Mouse (Mus musculus) heart, adult 2 months (tissue): ENCODE results near the gene Cybb. TPM values are rescaled to one million over a fixed set of nuclear protein-coding genes. Genes with fewer than 3 reads are reported as not detected.
A peak's percentile ranks its signal among the peaks of the same experiment; 100 is the strongest.
"Not testable (repeated sequence)": the region's sequence is repeated elsewhere in the genome, so short reads cannot be mapped to it uniquely, and the experiment has no call there.

Source experiments
- DNase-seq, 2 experiments: peaks; one replicate each; pipeline ENCODE4 v3.0.0; 2021
- H3K27ac ChIP-seq: fragments of 200-600 bp; 2 replicates; pipeline ENCODE4 v1.8.1; 2022
- H3K27me3 ChIP-seq: fragments of 200-500 bp; 2 replicates; pipeline ENCODE4 v1.6.1; 2012; ENCODE audit warnings: mild to moderate bottlenecking, low read length, inconsistent platforms, mixed read lengths; ENCODE audit not compliant: control insufficient read depth, insufficient read depth
- H3K36me3 ChIP-seq: fragments of 200-500 bp; 2 replicates; pipeline ENCODE4 v1.6.1; 2012; ENCODE audit warnings: low read length, inconsistent platforms; ENCODE audit not compliant: control insufficient read depth, insufficient read depth
- H3K4me1 ChIP-seq: fragments of 200-500 bp; 2 replicates; pipeline ENCODE4 v1.6.1; 2011; ENCODE audit warnings: low read length; ENCODE audit not compliant: control insufficient read depth, insufficient read depth
- H3K4me3 ChIP-seq: fragments of 200-600 bp; 2 replicates; pipeline ENCODE4 v1.8.1; 2022
- H3K79me2 ChIP-seq: fragments of 200-500 bp; replicated peaks from 2 replicates; pipeline ENCODE4 v1.6.1; 2012; ENCODE audit warnings: mild to moderate bottlenecking, inconsistent platforms, low read length, moderate library complexity, mixed read lengths; ENCODE audit not compliant: control insufficient read depth, insufficient read depth
- H3K9ac ChIP-seq: fragments of 200-500 bp; 2 replicates; pipeline ENCODE4 v1.6.1; 2012; ENCODE audit warnings: low read depth, mild to moderate bottlenecking, control low read depth, inconsistent platforms, low read length, mixed read lengths
- CTCF ChIP-seq: fragments of 200-600 bp; IDR thresholded peaks from 2 replicates; pipeline ENCODE4 v1.8.1; 2022; ENCODE audit warnings: antibody characterized with exemption, mild to moderate bottlenecking, moderate library complexity
- EP300 ChIP-seq: fragments of 200-500 bp; IDR thresholded peaks from 2 replicates; pipeline ENCODE4 v1.6.1; 2011; ENCODE audit warnings: low read depth, low read length, control low read depth; ENCODE audit not compliant: insufficient read depth
- POLR2A ChIP-seq: fragments of 200-500 bp; IDR thresholded peaks from 2 replicates; pipeline ENCODE4 v1.6.1; 2011; ENCODE audit warnings: mild to moderate bottlenecking, low read depth, low read length, control low read depth; ENCODE audit not compliant: insufficient read depth
- WGBS: fragments of 180-500 bp; shearing (Covaris S2); methylation state at CpG from one replicate; pipeline ENCODE4 v1.1.7; 2018; 5-methylcytosine and 5-hydroxymethylcytosine counted together
- intact Hi-C: fragments of 180-260 bp; cut with DNase I; formaldehyde crosslinking; loops from one replicate; pipeline ENCODE4 v1.15.1; 2025
- long read RNA-seq: library from polyadenylated mRNA; stranded (forward); transcript quantifications from one replicate; pipeline ENCODE4 v2.0.0, GENCODE M21; 2021
- polyA plus RNA-seq: library from polyadenylated mRNA; depleted of rRNA; stranded (reverse); fragments of >200 nt; gene quantifications from 2 replicates; pipeline ENCODE4 v1.2.3, GENCODE M21; 2012; rRNA removed
- total RNA-seq, 2 experiments: library from RNA; stranded (reverse); gene quantifications; 2 replicates each; pipeline ENCODE4 v1.2.3; 2021

Cybb gene
- 10 to 100 TPM in 1 of 2 experiments, 1 to 10 TPM in 1; 8.6 to 10.7 TPM for total RNA-seq
- polyA plus RNA-seq: 2.1 and 3.0 TPM in 2 replicates
- long read RNA-seq, full-length matches to known transcripts: 5 of 7 reads
- long read RNA-seq, partial matches to known transcripts: 1 of 7 reads
- long read RNA-seq, other reads (novel, unspliced or antisense): 1 of 7 reads

- Histone ChIP-seq H3K27me3 (no peaks in the 10 kb centered on the region), H3K4me1 (no peaks in the 10 kb centered on the region), H3K4me3 (no peak within 1 kb of the TSS), H3K36me3 (no peaks in the 10 kb centered on the region), H3K27ac (no peak within 1 kb of the TSS), H3K9ac (no peak within 1 kb of the TSS), H3K79me2 (no peaks in the 10 kb centered on the region)
- 74% methylated on average over 4 of the region's 4 CpGs for whole genome bisulfite sequencing
- TF ChIP-seq EP300 (no peak), CTCF (no peak), POLR2A (no peak)
- DNase-seq: no peak
- intact Hi-C loops: no loop called here
Observed at GRCm38 (mm10) chrX:9487671-9488070, at the start of gene Cybb. TSS of gene Cybb (minus strand) at chrX:9487771.

GRCm38 (mm10) chrX:9536881-9537280, 49.3 kb upstream of the Cybb start:
- Histone ChIP-seq H3K4me3 (no peak overlapping the region), H3K27me3 (no peaks in the 10 kb centered on the region), H3K4me1 (no peaks in the 10 kb centered on the region), H3K36me3 (no peaks in the 10 kb centered on the region), H3K79me2 (no peaks in the 10 kb centered on the region), H3K9ac (no peak overlapping the region), H3K27ac (no peak overlapping the region)
- intact Hi-C loops: no loop called here
- WGBS: 83% methylated on average over 3 of the region's 3 CpGs
- no peak for DNase-seq
- no peak for TF ChIP-seq EP300
- TF ChIP-seq POLR2A: no peak
- TF ChIP-seq CTCF: no peak

- intact Hi-C loops: loop anchor here (2.0 to 5.0 kb wide), 3 partner anchors 147 to 393 kb away; no protein-coding TSS in a partner anchor
- peak in 1 of 2 experiments; percentile 24 for DNase-seq
- TF ChIP-seq CTCF: peak; percentile 62
- WGBS: 27% methylated on average over 2 of the region's 2 CpGs
- not testable (repeated sequence) for H3K36me3 ChIP-seq, H3K4me3 ChIP-seq, H3K79me2 ChIP-seq, H3K27me3 ChIP-seq, H3K9ac ChIP-seq, H3K27ac ChIP-seq, H3K4me1 ChIP-seq
Observed at GRCm38 (mm10) chrX:9519969-9520368, 32.4 kb upstream of the Cybb start.

GRCm38 (mm10) chrX:9517531-9517930, 30.0 kb upstream of the Cybb start:
- H3K36me3 ChIP-seq, H3K27me3 ChIP-seq, H3K4me3 ChIP-seq, H3K27ac ChIP-seq, H3K4me1 ChIP-seq, H3K9ac ChIP-seq, H3K79me2 ChIP-seq, DNase-seq: not testable (repeated sequence)
- intact Hi-C loops: loop anchor here (5.0 kb wide), 1 partner anchor 180 kb away; no protein-coding TSS in a partner anchor

GRCm38 (mm10) chrX:9475036-9475435, 12.5 kb downstream of the Cybb start:
- H3K4me1 ChIP-seq: not testable (repeated sequence)

GRCm38 (mm10) chrX:9474440-9474839, 13.1 kb downstream of the Cybb start:
- H3K27me3 ChIP-seq: no peaks in the 10 kb centered on the region
- H3K9ac ChIP-seq: no peak overlapping the region
- intact Hi-C loops: no loop called here
- H3K4me3 ChIP-seq: no peak overlapping the region
- H3K4me1 ChIP-seq: no peaks in the 10 kb centered on the region
- H3K36me3 ChIP-seq: no peaks in the 10 kb centered on the region
- DNase-seq: no peak
- TF ChIP-seq POLR2A (no peak), EP300 (no peak), CTCF (no peak)
- H3K79me2 ChIP-seq: no peaks in the 10 kb centered on the region
- no peak overlapping the region for H3K27ac ChIP-seq

More at GRCm38 (mm10) chrX:9475036-9475435, 12.5 kb downstream of the Cybb start:
- DNase-seq, H3K4me3 ChIP-seq, H3K9ac ChIP-seq, H3K27me3 ChIP-seq, intact Hi-C loops, H3K27ac ChIP-seq, H3K36me3 ChIP-seq, H3K79me2 ChIP-seq: not testable (repeated sequence)
- WGBS: 82% methylated on average over 6 of the region's 6 CpGs

GRCm38 (mm10) chrX:9473768-9474167, 13.8 kb downstream of the Cybb start:
- H3K27me3 ChIP-seq: no peaks in the 10 kb centered on the region
- no peaks in the 10 kb centered on the region for H3K36me3 ChIP-seq
- no peak for DNase-seq
- TF ChIP-seq EP300: no peak
- no peak overlapping the region for H3K27ac ChIP-seq
- H3K9ac ChIP-seq: no peak overlapping the region
- no peak overlapping the region for H3K4me3 ChIP-seq
- intact Hi-C loops: no loop called here
- 56% methylated on average over 2 of the region's 2 CpGs for WGBS
- no peaks in the 10 kb centered on the region for H3K79me2 ChIP-seq
- no peaks in the 10 kb centered on the region for H3K4me1 ChIP-seq
